8 mouse cellular contexts compared by ENCODE assay signal in genomic region chr19:44295251-44295650, GRCm38 (mm10). TPM values are rescaled to one million over a fixed set of nuclear protein-coding genes. Genes with fewer than 3 reads are reported as not detected.
DNase-seq lines count a peak whose midpoint lies in the region; ATAC-seq lines count a peak whose summit lies in the region.

No protein-coding gene starts in this region.

- peak overlapping the region; percentile 100 for H3K4me2 ChIP-seq in hindbrain, embryonic 16.5 days (ENCODE audit: low read length)

- H3K4me1 ChIP-seq in forebrain, embryonic 10.5 days: peaks cover 82% of the 10 kb centered on the region
- peaks cover 51% of the 10 kb centered on the region for H3K4me1 ChIP-seq in hindbrain, embryonic 16.5 days (ENCODE audit: control insufficient read depth, insufficient read depth, low read depth, low read length)

- peak overlapping the region; percentile 76 for H3K4me3 ChIP-seq in forebrain, embryonic 10.5 days
- H3K4me3 ChIP-seq in hindbrain, embryonic 16.5 days (ENCODE audit: low read length): peak overlapping the region; percentile 87

- H3K36me3 ChIP-seq in forebrain, embryonic 10.5 days (replicated peaks): peaks cover 55% of the 10 kb centered on the region
- H3K36me3 ChIP-seq in hindbrain, embryonic 16.5 days (ENCODE audit: control insufficient read depth, insufficient read depth, low read length): peaks cover 16% of the 10 kb centered on the region

- H3K9me3 ChIP-seq in forebrain, embryonic 10.5 days: no peaks in the 10 kb centered on the region
- no peaks in the 10 kb centered on the region for H3K9me3 ChIP-seq in hindbrain, embryonic 16.5 days (ENCODE audit: control insufficient read depth, low read length)

- WGBS in forebrain, embryonic 10.5 days: 16% methylated on average over 3 of the region's 3 CpGs
- WGBS in hindbrain, embryonic 16.5 days: 0% methylated on average over 3 of the region's 3 CpGs

- H3K27me3 ChIP-seq in forebrain, embryonic 10.5 days (ENCODE audit: poor library complexity, severe bottlenecking): no peaks in the 10 kb centered on the region
- H3K27me3 ChIP-seq in hindbrain, embryonic 16.5 days (replicated peaks; ENCODE audit: control insufficient read depth, insufficient read depth, low read length): no peaks in the 10 kb centered on the region

- no peak for ATAC-seq in hindbrain, embryonic 16.5 days

- peak; percentile 41 to 55 for DNase-seq in layer of hippocampus, adult 8-10 months (ENCODE audit: low spot score in 2 of 2)
- DNase-seq in layer of hippocampus, adult 9-10 months (ENCODE audit: low spot score): no peak
- DNase-seq in adrenal gland, adult 8-10 months: peak; percentile 72
- DNase-seq in forebrain, embryonic 10.5 days (ENCODE audit: extremely low spot score, low spot score): no peak
- peak; percentile 78 for DNase-seq in lung, postnatal 25 days (ENCODE audit: low spot score)
- no peak for DNase-seq in frontal cortex, postnatal 25 days (ENCODE audit: low spot score in 2 of 2)
- DNase-seq in ovary, postnatal 14 days (ENCODE audit: low spot score): no peak

- H3K27ac ChIP-seq in forebrain, embryonic 10.5 days: peak overlapping the region; percentile 97
- H3K27ac ChIP-seq in hindbrain, embryonic 16.5 days (ENCODE audit: low read depth, low read length): peak overlapping the region; percentile 51

- peak overlapping the region; percentile 97 for H3K9ac ChIP-seq in hindbrain, embryonic 16.5 days (ENCODE audit: low read depth, low read length)

RNA-seq across cellular contexts. Expression of gene Scd2, which starts 1.8 kb away (rescaled TPM):
- 100 to 1,000 TPM; 662 to 773 (median 703) TPM for total RNA-seq in layer of hippocampus, adult 8-10 months (2022)
- total RNA-seq in adrenal gland, adult 8-10 months (2022): 1,000 to 10,000 TPM in 3 of 4 experiments, 100 to 1,000 TPM in 1; 965 to 1,225 (median 1,109) TPM
- 369 and 403 TPM in 2 replicates for polyA plus RNA-seq in forebrain, embryonic 10.5 days (2016; fragmentation: Nextera tagmentation; extraction: Ambion mirVana)
- 290 and 322 TPM in 2 replicates for polyA plus RNA-seq in hindbrain, embryonic 16.5 days (2015; fragmentation: Nextera tagmentation; extraction: Ambion mirVana)

RNA-seq across cellular contexts. Expression of gene Scd4, which starts 37.6 kb away (rescaled TPM):
- total RNA-seq in layer of hippocampus, adult 8-10 months (2022): 1 to 10 TPM; 2.3 to 3.0 (median 2.7) TPM
- 1 to 10 TPM; 4.5 to 7.6 (median 6.6) TPM for total RNA-seq in adrenal gland, adult 8-10 months (2022)
- polyA plus RNA-seq in forebrain, embryonic 10.5 days (2016; fragmentation: Nextera tagmentation; extraction: Ambion mirVana): 0.06 TPM in 1 of 2 replicates, not detected in the other
- 0.16 and 0.21 TPM in 2 replicates for polyA plus RNA-seq in hindbrain, embryonic 16.5 days (2015; fragmentation: Nextera tagmentation; extraction: Ambion mirVana)

Comparison
In these comparisons a context has a peak if more than half of its experiments do, and no peak if none do; other contexts are left out.
1. DNase-seq: peak in layer of hippocampus, adult 8-10 months (2 of 2), adrenal gland, adult 8-10 months (single experiment) and lung, postnatal 25 days (single experiment); none in layer of hippocampus, adult 9-10 months (single experiment), forebrain, embryonic 10.5 days (single experiment), frontal cortex, postnatal 25 days (0 of 2) and ovary, postnatal 14 days (single experiment).